Mouse (Mus musculus) E14TG2a.4 (cell line): ENCODE data around the gene Alk.

Experiments used
- H3K27me3 ChIP-seq: 2 replicates; pipeline ENCODE4 v1.6.1; 2014; ENCODE audit warnings: low read length, control low read depth; ENCODE audit not compliant: insufficient read depth
- H3K36me3 ChIP-seq: 2 replicates; pipeline ENCODE4 v1.6.1; 2014; ENCODE audit warnings: low read length, control low read depth; ENCODE audit not compliant: insufficient read depth
- H3K4me1 ChIP-seq: replicated peaks from 2 replicates; pipeline ENCODE4 v1.6.1; 2014; ENCODE audit warnings: low read depth, low read length, control low read depth
- H3K4me3 ChIP-seq: replicated peaks from 2 replicates; pipeline ENCODE4 v1.5.1; 2014; ENCODE audit warnings: mild to moderate bottlenecking, low read length
- H3K9me3 ChIP-seq: 2 replicates; pipeline ENCODE4 v1.6.1; 2014; ENCODE audit warnings: low read length, control low read depth
- CTCF ChIP-seq: conservative IDR thresholded peaks from 2 replicates; pipeline ENCODE4 v1.5.1; 2014; ENCODE audit warnings: low read length
- NANOG ChIP-seq: IDR thresholded peaks from 2 replicates; pipeline ENCODE4 v1.6.1; 2014; ENCODE audit warnings: borderline replicate concordance, low read length, mixed read lengths
- POU5F1 ChIP-seq: IDR thresholded peaks from 2 replicates; pipeline ENCODE4 v1.6.1; 2014; ENCODE audit warnings: low read length, borderline replicate concordance

Alk gene

GRCm38 (mm10) chr17:71870641-71871040 lies 733.8 kb downstream of the Alk start:
- Histone ChIP-seq H3K4me1 (peaks cover 13% of the 10 kb centered on the region; the same call in 1 of the 2 replicates), H3K27me3 (peaks cover 39% of the 10 kb centered on the region), H3K36me3 (no peaks in the 10 kb centered on the region), H3K4me3 (no peak overlapping the region), H3K9me3 (no peaks in the 10 kb centered on the region)
- TF ChIP-seq POU5F1 (no peak), CTCF (no peak), NANOG (no peak)

- no peaks in the 10 kb centered on the region for H3K36me3 ChIP-seq
- peak overlapping the region; percentile 76; the same call in 1 of the 2 replicates for H3K4me3 ChIP-seq
- H3K9me3 ChIP-seq, result no peaks in the 10 kb centered on the region
- TF ChIP-seq CTCF, result no peak
- no peak for TF ChIP-seq NANOG
- no peak for TF ChIP-seq POU5F1
- peaks cover 39% of the 10 kb centered on the region for H3K27me3 ChIP-seq
- H3K4me1 ChIP-seq, result peaks cover 13% of the 10 kb centered on the region; the same call in 1 of the 2 replicates
These were observed 734.2 kb downstream of the Alk start for GRCm38 (mm10) chr17:71870232-71870621.

DNA sequence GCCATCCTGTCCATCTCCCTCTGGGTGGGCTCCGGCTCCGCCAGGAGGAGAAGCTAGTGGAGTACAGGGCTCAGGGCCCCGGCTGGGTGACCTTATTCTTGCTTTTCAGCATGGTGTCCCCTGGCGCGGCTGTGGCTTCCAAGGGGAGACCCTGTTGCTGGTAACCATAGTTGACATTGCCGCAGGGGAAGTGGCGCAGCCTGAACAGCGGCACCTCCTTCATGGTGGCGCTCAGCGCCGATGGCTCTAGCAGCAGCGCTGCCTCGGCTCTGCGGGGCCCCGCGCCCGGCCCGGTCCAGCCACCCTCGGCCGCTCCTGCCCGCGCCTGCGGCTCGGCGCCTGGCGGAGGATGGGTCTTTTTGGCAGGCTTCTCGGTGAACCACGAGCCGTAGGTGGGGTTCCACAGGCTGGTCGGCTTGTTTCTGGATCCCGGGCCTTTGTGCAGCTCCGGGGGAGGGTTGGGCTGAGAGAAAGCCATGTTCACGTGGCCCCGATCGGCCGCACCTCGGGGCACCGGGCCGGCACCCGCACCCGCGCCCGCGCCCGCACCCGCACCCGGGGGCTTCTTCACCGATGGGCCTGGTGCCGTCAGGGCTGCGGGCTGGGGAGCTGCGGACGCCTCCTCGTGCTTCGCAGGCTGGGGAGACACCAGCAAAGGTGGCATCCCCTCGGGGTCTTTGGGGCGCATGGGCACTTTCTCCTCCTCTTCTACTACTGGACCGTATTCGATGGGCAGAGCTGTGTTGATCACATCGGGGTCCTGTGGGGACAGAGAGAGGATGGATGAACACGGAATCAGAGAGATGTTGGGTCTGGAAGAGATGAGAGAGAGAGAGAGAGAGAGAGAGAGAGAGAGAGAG lies 734.8 kb downstream of the Alk start:
- peaks cover 39% of the 10 kb centered on the region for H3K27me3 ChIP-seq
- H3K9me3 ChIP-seq, result no peaks in the 10 kb centered on the region
- TF ChIP-seq CTCF, result no peak
- TF ChIP-seq NANOG, result no peak
- TF ChIP-seq POU5F1, result no peak
- no peaks in the 10 kb centered on the region for H3K36me3 ChIP-seq
- H3K4me3 ChIP-seq, result peak overlapping the region; percentile 76
- H3K4me1 ChIP-seq, result peaks cover 13% of the 10 kb centered on the region; the same call in 1 of the 2 replicates

- no peak for TF ChIP-seq CTCF
- TF ChIP-seq NANOG, result no peak
- no peak for TF ChIP-seq POU5F1
- H3K36me3 ChIP-seq, result no peaks in the 10 kb centered on the region
- H3K27me3 ChIP-seq, result peaks cover 39% of the 10 kb centered on the region
- peak overlapping the region; percentile 76 for H3K4me3 ChIP-seq
- H3K9me3 ChIP-seq, result no peaks in the 10 kb centered on the region
- H3K4me1 ChIP-seq, result peaks cover 13% of the 10 kb centered on the region; the same call in 1 of the 2 replicates
These were observed 735.6 kb downstream of the Alk start for GRCm38 (mm10) chr17:71868828-71869227.

GRCm38 (mm10) chr17:71867892-71868291 lies 736.5 kb downstream of the Alk start:
- no peaks in the 10 kb centered on the region for H3K9me3 ChIP-seq
- no peak overlapping the region for H3K4me3 ChIP-seq
- no peak for TF ChIP-seq CTCF
- TF ChIP-seq POU5F1, result no peak
- no peak for TF ChIP-seq NANOG
- H3K4me1 ChIP-seq, result peaks cover 13% of the 10 kb centered on the region; the same call in 1 of the 2 replicates
- peaks cover 39% of the 10 kb centered on the region for H3K27me3 ChIP-seq
- no peaks in the 10 kb centered on the region for H3K36me3 ChIP-seq

GRCm38 (mm10) chr17:71865437-71865836 lies 739.0 kb downstream of the Alk start:
- peaks cover 11% of the 10 kb centered on the region; the same call in 1 of the 2 replicates for H3K4me1 ChIP-seq
- no peaks in the 10 kb centered on the region for H3K9me3 ChIP-seq
- H3K4me3 ChIP-seq, result no peak overlapping the region
- H3K27me3 ChIP-seq, result peaks cover 21% of the 10 kb centered on the region
- no peaks in the 10 kb centered on the region for H3K36me3 ChIP-seq
- TF ChIP-seq POU5F1, result no peak
- no peak for TF ChIP-seq NANOG
- TF ChIP-seq CTCF, result no peak

DNA sequence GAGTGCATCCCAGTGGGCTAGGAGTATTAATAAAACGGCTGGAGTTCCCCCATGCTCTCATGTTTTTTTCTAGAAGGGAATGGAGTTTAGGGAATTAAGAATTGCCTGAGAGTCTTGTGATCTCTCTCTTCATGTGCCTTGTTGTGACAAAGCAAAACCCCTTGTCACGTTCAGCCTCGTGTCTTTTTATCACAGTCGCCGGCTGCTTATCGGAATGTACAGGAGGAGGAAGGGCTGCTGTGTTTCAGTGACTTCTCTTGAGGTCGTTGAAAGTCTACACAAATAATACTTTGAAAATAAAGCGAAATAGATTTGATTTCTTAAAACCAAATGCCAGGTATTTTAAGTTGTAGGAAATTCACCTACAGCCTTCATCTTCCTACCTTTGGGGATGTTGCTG lies 740.4 kb downstream of the Alk start:
- H3K27me3 ChIP-seq, result peaks cover 8% of the 10 kb centered on the region; the same call in 1 of the 2 replicates
- H3K9me3 ChIP-seq, result peaks cover 8% of the 10 kb centered on the region
- H3K36me3 ChIP-seq, result no peaks in the 10 kb centered on the region
- TF ChIP-seq CTCF (no peak), POU5F1 (no peak), NANOG (no peak)
- no peak overlapping the region for H3K4me3 ChIP-seq
- peaks cover 5% of the 10 kb centered on the region; the same call in 1 of the 2 replicates for H3K4me1 ChIP-seq

- no peaks in the 10 kb centered on the region for H3K27me3 ChIP-seq
- H3K36me3 ChIP-seq, result no peaks in the 10 kb centered on the region
- no peaks in the 10 kb centered on the region for H3K4me1 ChIP-seq
- H3K4me3 ChIP-seq, result no peak overlapping the region
- peaks cover 19% of the 10 kb centered on the region for H3K9me3 ChIP-seq
- no peak for TF ChIP-seq POU5F1
- no peak for TF ChIP-seq NANOG
- no peak for TF ChIP-seq CTCF
These were observed 741.5 kb downstream of the Alk start for GRCm38 (mm10) chr17:71862895-71863294.

- Histone ChIP-seq H3K36me3 (no peaks in the 10 kb centered on the region), H3K4me1 (no peaks in the 10 kb centered on the region), H3K27me3 (no peaks in the 10 kb centered on the region), H3K9me3 (peaks cover 21% of the 10 kb centered on the region), H3K4me3 (no peak overlapping the region)
- TF ChIP-seq CTCF (no peak), POU5F1 (no peak), NANOG (no peak)
These were observed 742.2 kb downstream of the Alk start for GRCm38 (mm10) chr17:71862184-71862583.
